Mouse (Mus musculus) frontal cortex, postnatal 14 days (tissue): Measurements from ENCODE around the gene Bckdk.

ENCODE experiments used
- DNase-seq, 2 experiments: peaks; one replicate each; pipeline ENCODE4 v3.0.0; 2022; ENCODE audit warnings: low spot score in 2 of 2

Bckdk gene

DNA sequence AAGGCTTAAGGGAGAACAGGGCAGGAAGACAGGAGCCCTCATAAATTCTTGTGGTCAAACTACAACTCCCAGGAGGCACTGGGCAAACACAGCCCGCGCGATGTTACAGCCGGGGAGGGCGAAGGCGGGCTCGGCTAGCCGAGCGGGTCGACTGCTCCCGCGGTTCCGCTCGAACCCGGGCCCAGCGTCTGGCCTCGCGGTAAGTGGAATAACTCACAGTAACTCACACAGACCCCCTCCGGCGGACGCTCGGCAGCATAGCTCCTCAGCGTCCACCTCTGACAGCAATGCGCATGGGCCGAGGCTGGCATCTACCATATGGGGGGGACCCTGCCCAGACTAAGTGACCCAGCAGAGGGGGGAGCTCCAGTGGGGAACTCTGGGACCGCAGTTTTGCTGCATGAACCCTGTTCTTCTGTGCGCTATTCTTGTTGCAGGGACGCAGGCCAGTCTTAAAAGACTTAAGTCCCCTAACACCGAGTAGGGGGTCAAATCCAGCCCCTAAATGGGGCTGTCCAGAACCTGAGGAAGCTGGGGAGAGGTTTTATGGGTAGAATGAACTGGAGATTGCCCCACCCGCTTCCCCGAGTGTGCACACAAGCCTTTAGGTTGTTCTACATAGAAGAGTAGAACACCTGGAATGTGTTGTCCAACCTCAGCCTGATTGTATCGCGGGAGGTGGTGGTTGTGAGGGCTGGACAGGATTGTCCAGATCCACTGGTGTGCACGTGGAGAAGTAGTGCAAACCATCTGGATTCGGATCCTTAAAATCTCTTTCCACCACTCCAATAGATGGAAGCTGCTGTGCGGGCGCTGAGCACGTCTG is at the start of gene Bckdk:
Bckdk (plus strand) TSS at position 112 of the 826 bp plus-strand sequence.
- peak; percentile 74 to 80 for DNase-seq

DNA sequence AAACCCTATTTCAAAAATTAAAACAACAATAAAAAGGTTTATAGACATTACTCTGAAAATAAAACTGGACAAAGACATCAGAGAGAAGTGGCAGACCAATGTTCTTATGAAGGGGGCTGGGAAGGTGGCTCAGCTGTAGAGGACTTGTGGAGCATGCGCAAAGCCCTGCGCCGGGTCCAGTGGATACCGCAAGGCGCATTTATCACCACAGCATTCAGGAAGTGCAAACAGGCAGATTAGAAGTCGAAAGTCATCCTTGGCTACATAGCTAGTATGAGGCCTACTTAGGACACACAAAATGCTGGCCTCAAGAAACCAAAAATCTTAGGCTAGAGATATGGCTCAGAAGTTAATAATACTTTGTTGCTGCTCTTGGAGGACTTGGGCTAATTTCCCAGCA is 45.6 kb upstream of the Bckdk start:
- no peak for DNase-seq

DNA sequence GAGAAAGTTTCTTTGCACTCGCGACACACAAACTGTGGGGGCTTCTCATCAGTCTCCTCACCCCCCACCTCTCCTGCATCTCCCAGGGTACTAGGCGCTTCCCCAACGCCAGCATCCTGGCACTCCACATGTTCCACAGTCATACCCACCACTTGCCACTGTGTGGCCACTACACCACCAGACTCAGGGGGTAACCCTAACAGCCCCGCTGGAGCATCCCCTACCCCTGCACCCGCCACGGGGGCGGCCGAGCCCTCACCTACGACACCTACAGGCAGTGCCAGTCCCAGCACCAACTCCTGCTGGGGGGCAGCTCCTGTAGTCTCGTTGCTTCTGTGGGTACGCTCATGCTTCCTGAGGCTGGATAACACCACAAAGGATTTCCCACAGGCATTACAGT is 37.4 kb upstream of the Bckdk start:
- no peak for DNase-seq

DNA sequence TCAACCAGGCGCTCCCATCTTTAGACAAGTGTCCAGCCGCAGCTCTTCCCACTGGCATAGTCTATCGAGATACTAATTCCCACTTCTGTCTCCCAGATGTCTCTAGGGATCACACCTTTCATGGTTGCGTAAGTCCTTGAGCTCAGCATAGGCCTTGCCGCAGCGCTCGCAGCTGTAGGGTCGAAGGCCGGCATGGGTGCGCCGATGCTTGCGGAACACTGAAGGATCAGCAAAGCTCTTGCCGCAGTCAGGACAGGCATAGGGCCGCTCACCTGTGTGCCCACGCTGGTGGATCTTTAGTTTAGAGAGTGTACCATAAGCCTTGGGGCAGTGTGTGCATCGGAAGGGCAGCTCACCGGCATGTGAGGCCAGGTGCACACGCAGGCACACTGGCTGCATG is 36.2 kb upstream of the Bckdk start:
- DNase-seq = no peak

- DNase-seq = no peak
Observed at GRCm38 (mm10) chr7:127869149-127869810, 34.6 kb upstream of the Bckdk start.

DNA sequence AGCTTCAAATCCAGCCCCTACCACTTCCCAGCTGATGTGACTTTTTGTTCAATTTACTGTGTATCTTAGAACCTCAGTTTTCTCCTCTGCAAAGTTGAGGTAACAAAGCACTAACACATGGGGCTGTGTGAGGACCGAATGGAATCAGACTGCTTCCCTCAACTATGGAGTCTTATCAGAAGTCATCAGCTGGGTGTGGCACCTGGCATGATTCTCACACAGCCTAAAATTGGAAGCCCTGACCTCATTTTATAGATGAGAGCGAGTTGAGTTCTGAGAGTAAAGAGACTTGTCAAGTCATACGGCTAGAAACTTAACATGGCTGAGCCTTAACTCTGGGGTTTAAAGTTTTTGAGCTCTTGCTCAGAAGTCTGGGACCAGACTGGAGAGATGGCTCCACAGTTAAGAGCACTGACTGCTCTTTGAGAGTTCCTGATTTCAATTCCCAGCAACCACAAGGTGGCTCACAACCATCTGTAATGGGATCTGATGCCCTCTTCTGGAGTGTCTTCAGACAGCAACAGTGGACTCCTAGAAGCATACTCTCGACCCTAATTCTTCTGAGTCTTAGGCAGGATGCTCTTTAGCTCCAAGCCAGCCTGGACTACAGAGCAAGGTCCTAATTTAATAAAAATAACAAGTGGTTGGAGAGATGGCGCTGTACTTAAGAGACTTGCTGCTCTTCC is 33.6 kb upstream of the Bckdk start:
- no peak for DNase-seq

- DNase-seq = no peak
Observed at GRCm38 (mm10) chr7:127874812-127875626, 28.9 kb upstream of the Bckdk start.

GRCm38 (mm10) chr7:127875627-127876001 is 28.3 kb upstream of the Bckdk start:
- DNase-seq = peak; percentile 85 to 88

DNA sequence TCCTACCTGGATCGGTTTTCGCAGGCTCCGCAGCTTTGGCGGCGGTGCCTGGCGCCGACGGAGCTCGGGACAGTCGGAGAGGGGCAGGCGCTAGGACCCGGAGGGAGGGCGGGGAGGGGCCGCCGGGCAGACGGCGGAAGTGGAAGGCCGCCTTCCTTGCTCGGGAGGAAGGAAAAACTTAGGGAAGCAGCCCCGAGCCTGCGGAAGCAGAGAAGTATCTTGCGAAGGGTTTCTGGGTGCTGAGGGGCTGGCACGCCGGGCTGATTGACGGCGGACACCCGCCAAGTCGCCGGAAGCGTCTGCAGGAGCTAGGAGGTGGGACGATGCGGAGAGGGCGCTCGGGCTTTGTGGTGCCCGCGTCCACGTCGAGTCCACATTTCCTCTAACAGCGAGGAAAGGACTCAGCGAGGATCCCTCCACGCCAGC is 27.8 kb upstream of the Bckdk start, which contains the start of gene Zfp646:
Zfp646 (plus strand) TSS at position 181 of the 426 bp plus-strand sequence.
- peak; percentile 46 to 51 for DNase-seq

- DNase-seq = peak; percentile 85 to 86
Observed at GRCm38 (mm10) chr7:127876467-127877348, 27.2 kb upstream of the Bckdk start, which contains the start of gene Zfp668. Zfp668 (minus strand) TSS chr7:127876828.

- DNase-seq = no peak
Observed at GRCm38 (mm10) chr7:127879301-127879700, 24.6 kb upstream of the Bckdk start.

- DNase-seq = no peak
Observed at GRCm38 (mm10) chr7:127880431-127880830, 23.5 kb upstream of the Bckdk start.

DNA sequence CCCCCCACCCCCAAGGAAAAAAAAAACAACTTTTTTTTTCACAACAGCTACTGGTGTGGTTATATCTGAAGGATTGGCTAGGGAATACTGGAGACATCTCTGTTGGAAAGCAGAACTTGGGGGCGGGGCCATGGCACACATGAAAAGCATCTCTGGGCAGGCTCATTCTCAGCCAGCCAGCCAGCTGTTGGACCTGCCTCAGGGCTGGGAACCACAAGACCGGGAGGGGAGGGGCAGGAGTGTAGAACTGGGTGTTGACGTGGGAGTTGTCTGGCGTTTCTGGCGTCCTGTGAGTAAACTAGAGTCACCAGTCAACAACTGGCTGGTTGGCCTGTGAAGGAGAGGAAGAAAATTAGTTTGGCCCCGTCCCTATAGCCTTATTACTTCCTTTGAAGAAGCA is 17.9 kb upstream of the Bckdk start:
- DNase-seq = no peak

GRCm38 (mm10) chr7:127886551-127886950 is 17.3 kb upstream of the Bckdk start:
- no peak for DNase-seq

- DNase-seq = no peak
Observed at GRCm38 (mm10) chr7:127887191-127887590, 16.7 kb upstream of the Bckdk start.

- DNase-seq = no peak
Observed at GRCm38 (mm10) chr7:127887781-127888180, 16.1 kb upstream of the Bckdk start.

DNA sequence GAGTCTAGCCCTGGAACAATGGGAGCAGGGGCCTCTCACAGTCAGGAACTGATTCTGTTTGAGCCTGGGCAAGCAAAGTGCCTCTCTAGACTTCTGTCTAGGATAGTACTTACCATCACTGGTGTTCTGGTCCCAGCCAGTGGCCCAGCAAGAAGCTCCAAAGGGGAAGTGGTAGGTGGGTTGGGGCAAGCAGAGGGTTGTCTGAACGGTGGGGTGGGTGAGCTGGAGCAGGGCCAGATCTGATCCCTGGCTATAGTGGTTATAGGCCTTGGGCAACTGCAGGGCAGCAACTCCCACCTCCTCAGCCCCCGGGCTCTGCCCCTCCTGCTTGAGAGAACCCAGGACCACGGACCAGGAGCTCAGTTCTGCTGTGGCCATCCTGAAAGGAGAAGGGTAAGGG is 15.1 kb upstream of the Bckdk start:
- DNase-seq = no peak

DNA sequence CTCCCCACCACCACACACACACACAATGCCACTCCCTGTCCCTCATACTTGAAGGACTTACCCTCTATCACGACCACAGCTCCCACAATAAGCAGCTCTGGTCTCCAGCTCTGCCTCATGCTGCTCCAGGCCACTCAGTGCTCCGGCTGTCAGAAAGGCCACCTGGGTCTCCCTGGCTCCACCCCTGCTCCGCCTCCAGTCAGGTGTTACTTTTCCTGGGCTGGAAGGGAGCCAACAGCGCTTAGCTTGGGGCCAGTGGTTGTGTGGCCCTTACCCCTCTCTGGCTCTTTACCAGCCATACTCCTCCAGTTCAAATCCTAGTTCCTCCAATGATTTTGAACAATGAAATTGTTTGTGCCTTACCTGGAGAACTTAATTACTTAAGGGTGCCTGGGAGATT is 13.1 kb upstream of the Bckdk start, which contains the start of gene Prss53:
Prss53 (minus strand) TSS at position 173 of the 400 bp plus-strand sequence.
- DNase-seq = no peak

DNA sequence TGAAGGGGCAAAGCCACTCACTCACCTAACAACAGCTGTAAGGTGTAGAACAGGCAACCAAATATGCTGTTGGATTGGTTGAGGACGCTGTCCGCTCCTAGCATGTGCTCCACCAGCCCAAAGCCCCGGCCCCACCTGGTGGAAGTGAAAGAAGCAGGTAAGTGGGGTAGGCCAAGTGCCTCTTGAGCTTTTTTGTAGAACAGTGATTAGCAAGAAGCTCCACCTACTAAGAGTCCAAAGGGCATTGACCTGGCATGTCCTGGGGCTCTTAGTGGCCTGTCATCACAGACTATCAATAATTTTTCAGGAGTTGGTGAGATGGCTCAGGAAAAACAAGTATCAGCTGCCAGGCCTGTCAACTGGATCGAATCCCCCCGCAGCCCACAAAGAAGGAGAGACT is 9.4 kb upstream of the Bckdk start:
- DNase-seq = no peak

GRCm38 (mm10) chr7:127895442-127895841 is 8.4 kb upstream of the Bckdk start, which contains the start of the genes Gm21974 and Vkorc1:
Gm21974 (minus strand) TSS chr7:127895454.
Vkorc1 (minus strand) TSS chr7:127895617.
- peak; percentile 93 for DNase-seq
